Mouse (Mus musculus): Measurements from ENCODE around the gene Schip1.

Schip1 gene

GRCm38 (mm10) chr3:68632714-68633113, 568.1 kb downstream of the Schip1 start:
- DNase-seq = no peak

- DNase-seq = no peak
These were observed 569.0 kb downstream of the Schip1 start for GRCm38 (mm10) chr3:68633577-68633976.

- no peak for DNase-seq
These were observed 573.4 kb downstream of the Schip1 start for GRCm38 (mm10) chr3:68637960-68638359.

- no peak for DNase-seq
These were observed 574.1 kb downstream of the Schip1 start for GRCm38 (mm10) chr3:68638703-68639102.

GRCm38 (mm10) chr3:68642935-68643334, 578.3 kb downstream of the Schip1 start:
- no peak for DNase-seq

GRCm38 (mm10) chr3:68646387-68647130, 582.0 kb downstream of the Schip1 start:
- peak; percentile 8 for DNase-seq

- no peak for DNase-seq
These were observed 582.7 kb downstream of the Schip1 start for GRCm38 (mm10) chr3:68647282-68647681.

- DNase-seq = no peak
These were observed 585.6 kb downstream of the Schip1 start for GRCm38 (mm10) chr3:68650251-68650650.

GRCm38 (mm10) chr3:68656607-68657352, 592.2 kb downstream of the Schip1 start:
- DNase-seq = no peak

GRCm38 (mm10) chr3:68657589-68658245, 593.1 kb downstream of the Schip1 start:
- no peak for DNase-seq

- no peak for DNase-seq
These were observed 595.4 kb downstream of the Schip1 start for GRCm38 (mm10) chr3:68659996-68660395.

GRCm38 (mm10) chr3:68660538-68660937, 595.9 kb downstream of the Schip1 start:
- no peak for DNase-seq

GRCm38 (mm10) chr3:68662386-68662785, 597.8 kb downstream of the Schip1 start:
- no peak for DNase-seq

GRCm38 (mm10) chr3:68664337-68664736, 599.7 kb downstream of the Schip1 start:
- no peak for DNase-seq

- no peak for DNase-seq
These were observed 601.8 kb downstream of the Schip1 start for GRCm38 (mm10) chr3:68666377-68666776.

- no peak for DNase-seq
These were observed 603.2 kb downstream of the Schip1 start for GRCm38 (mm10) chr3:68667852-68668251.

GRCm38 (mm10) chr3:68669418-68669974, 604.9 kb downstream of the Schip1 start:
- DNase-seq = no peak

- no peak for DNase-seq
These were observed 610.1 kb downstream of the Schip1 start for GRCm38 (mm10) chr3:68674721-68675120.

- DNase-seq = no peak
These were observed 610.7 kb downstream of the Schip1 start for GRCm38 (mm10) chr3:68675216-68675835.

Measured in kidney, adult 18-20 months (tissue).